Mouse (Mus musculus) CH12.LX (cell line): ENCODE results near the gene Tysnd1. TPM values are rescaled to one million over a fixed set of nuclear protein-coding genes. Genes with fewer than 3 reads are reported as not detected.

Experiments used
- DNase-seq: peaks from one replicate; pipeline ENCODE4 v3.0.0-alpha.2; 2013; ENCODE audit errors: extremely low read depth
- H3K27ac ChIP-seq: 2 replicates; pipeline ENCODE4 v1.5.1; 2012; ENCODE audit warnings: low read depth, mild to moderate bottlenecking, control low read depth, moderate library complexity; ENCODE audit not compliant: insufficient read depth
- H3K27me3 ChIP-seq: replicated peaks from 2 replicates; pipeline ENCODE3; 2012; ENCODE audit warnings: inconsistent platforms
- H3K36me3 ChIP-seq, 2 experiments: replicated peaks in 1 of 2; 2 replicates each; pipeline versions ENCODE3 to v1.6.1; 2012; ENCODE audit warnings: inconsistent platforms in 1 of 2, low read length in 1 of 2, mild to moderate bottlenecking in 1 of 2, mixed read lengths in 1 of 2, moderate library complexity in 1 of 2; ENCODE audit not compliant: control insufficient read depth in 1 of 2, insufficient read depth in 1 of 2
- H3K4me1 ChIP-seq, 2 experiments: 2 replicates each; pipeline ENCODE4 v1.6.1; 2012; ENCODE audit warnings: inconsistent platforms in 1 of 2, moderate library complexity in 1 of 2; ENCODE audit not compliant: insufficient read depth in 2 of 2, control insufficient read depth in 1 of 2
- H3K4me2 ChIP-seq: 2 replicates; pipeline ENCODE4 v1.6.1; 2012; ENCODE audit warnings: low read depth, mild to moderate bottlenecking, control low read depth; ENCODE audit not compliant: poor library complexity, insufficient read depth, severe bottlenecking
- H3K4me3 ChIP-seq, 3 experiments: fragments of 150-350 bp in 1 of 3; sonication (generic) in 1 of 3; replicated peaks in 1 of 3; 2 replicates each; pipeline versions ENCODE3 to v1.5.1; 2011 to 2012; ENCODE audit warnings: low read depth in 2 of 3, low read length in 2 of 3, mild to moderate bottlenecking in 2 of 3, moderate library complexity in 2 of 3, control low read depth in 1 of 3, improper control_type of control experiment in 1 of 3, inconsistent platforms in 1 of 3, mixed read lengths in 1 of 3; ENCODE audit not compliant: poor library complexity in 1 of 3
- H3K79me2 ChIP-seq: replicated peaks from 2 replicates; pipeline ENCODE4 v1.6.1; 2012; ENCODE audit warnings: mild to moderate bottlenecking, moderate library complexity; ENCODE audit not compliant: control insufficient read depth, poor library complexity, insufficient read depth, severe bottlenecking; ENCODE audit errors: extremely low read depth
- H3K9ac ChIP-seq: 2 replicates; pipeline ENCODE4 v1.6.1; 2012; ENCODE audit warnings: low read depth, mild to moderate bottlenecking, control low read depth, moderate library complexity; ENCODE audit not compliant: insufficient read depth
- H3K9me3 ChIP-seq: replicated peaks from 2 replicates; pipeline ENCODE3; 2012; ENCODE audit warnings: low read length, inconsistent platforms, mixed read lengths
- BHLHE40 ChIP-seq: IDR thresholded peaks from 2 replicates; pipeline ENCODE4 v1.6.1; 2011; ENCODE audit warnings: mild to moderate bottlenecking, low read depth, low read length, improper control_type of control experiment
- CHD1 ChIP-seq: IDR thresholded peaks from 2 replicates; pipeline ENCODE4 v1.6.1; 2012; ENCODE audit warnings: low read depth, low read length, improper control_type of control experiment, inconsistent platforms
- CTCF ChIP-seq, 2 experiments: IDR thresholded peaks in 1 of 2; conservative IDR thresholded peaks in 1 of 2; 2 replicates each; pipeline ENCODE4 v1.5.1; 2011 to 2012; ENCODE audit warnings: low read depth in 2 of 2, low read length in 2 of 2, improper control_type of control experiment in 1 of 2, inconsistent platforms in 1 of 2, mild to moderate bottlenecking in 1 of 2, moderate library complexity in 1 of 2
- E2F4 ChIP-seq: IDR thresholded peaks from 2 replicates; pipeline ENCODE4 v1.6.1; 2011; ENCODE audit warnings: low read depth, low read length, improper control_type of control experiment; ENCODE audit not compliant: insufficient replicate concordance
- ELF1 ChIP-seq: IDR thresholded peaks from 2 replicates; pipeline ENCODE4 v1.6.1; 2014; ENCODE audit warnings: low read depth, mild to moderate bottlenecking, inconsistent platforms, low read length, improper control_type of control experiment
- ETS1 ChIP-seq: conservative IDR thresholded peaks from 2 replicates; pipeline ENCODE4 v1.6.1; 2012; ENCODE audit warnings: low read depth, mild to moderate bottlenecking, inconsistent platforms, low read length, improper control_type of control experiment, moderate library complexity
- GABPA ChIP-seq: IDR thresholded peaks from 2 replicates; pipeline ENCODE4 v1.6.1; 2012; ENCODE audit warnings: low read depth, low read length, improper control_type of control experiment, inconsistent platforms; ENCODE audit not compliant: insufficient replicate concordance
- HCFC1 ChIP-seq: IDR thresholded peaks from 2 replicates; pipeline ENCODE4 v1.6.1; 2012; ENCODE audit warnings: low read depth, mild to moderate bottlenecking, inconsistent platforms, low read length, improper control_type of control experiment
- IRF4 ChIP-seq: IDR thresholded peaks from 2 replicates; pipeline ENCODE4 v1.6.1; 2014; ENCODE audit warnings: low read depth, mild to moderate bottlenecking, inconsistent platforms, low read length, improper control_type of control experiment
- KAT2A ChIP-seq: IDR thresholded peaks from 2 replicates; pipeline ENCODE4 v1.6.1; 2012; ENCODE audit warnings: low read length, improper control_type of control experiment, inconsistent platforms; ENCODE audit not compliant: insufficient replicate concordance
- MAFK ChIP-seq: IDR thresholded peaks from 2 replicates; pipeline ENCODE4 v1.6.1; 2011; ENCODE audit warnings: low read length, improper control_type of control experiment; ENCODE audit not compliant: insufficient replicate concordance
- MAX ChIP-seq: IDR thresholded peaks from 2 replicates; pipeline ENCODE4 v1.6.1; 2011; ENCODE audit warnings: low read length, improper control_type of control experiment
- MAZ ChIP-seq: IDR thresholded peaks from 2 replicates; pipeline ENCODE4 v1.6.1; 2012; ENCODE audit warnings: low read depth, mild to moderate bottlenecking, inconsistent platforms, low read length, improper control_type of control experiment, moderate library complexity
- MEF2A ChIP-seq: IDR thresholded peaks from 2 replicates; pipeline ENCODE4 v1.6.1; 2014; ENCODE audit warnings: low read depth, mild to moderate bottlenecking, inconsistent platforms, low read length, improper control_type of control experiment, borderline replicate concordance
- NELFE ChIP-seq: IDR thresholded peaks from 2 replicates; pipeline ENCODE4 v1.6.1; 2011; ENCODE audit warnings: low read depth, low read length, improper control_type of control experiment
- NRF1 ChIP-seq: IDR thresholded peaks from 2 replicates; pipeline ENCODE4 v1.6.1; 2014; ENCODE audit warnings: low read depth, mild to moderate bottlenecking, inconsistent platforms, low read length, improper control_type of control experiment, moderate library complexity
- PAX5 ChIP-seq: IDR thresholded peaks from 2 replicates; pipeline ENCODE4 v1.6.1; 2012; ENCODE audit warnings: low read length, inconsistent platforms, mixed read lengths
- POLR2A ChIP-seq: IDR thresholded peaks from 2 replicates; pipeline ENCODE4 v1.6.1; 2011; ENCODE audit warnings: low read depth, mild to moderate bottlenecking, improper control_type of control experiment, low read length
- RAD21 ChIP-seq: IDR thresholded peaks from 2 replicates; pipeline ENCODE4 v1.6.1; 2011; ENCODE audit warnings: low read depth, mild to moderate bottlenecking, low read length, improper control_type of control experiment, moderate library complexity
- SIN3A ChIP-seq: IDR thresholded peaks from 2 replicates; pipeline ENCODE4 v1.6.1; 2012; ENCODE audit warnings: low read length, improper control_type of control experiment, inconsistent platforms
- SMC3 ChIP-seq: IDR thresholded peaks from 2 replicates; pipeline ENCODE4 v1.6.1; 2011; ENCODE audit warnings: low read depth, low read length, improper control_type of control experiment
- TBP ChIP-seq: conservative IDR thresholded peaks from 2 replicates; pipeline ENCODE4 v1.6.1; 2011; ENCODE audit warnings: low read depth, low read length, improper control_type of control experiment
- TCF12 ChIP-seq: IDR thresholded peaks from 2 replicates; pipeline ENCODE4 v1.6.1; 2014; ENCODE audit warnings: low read depth, mild to moderate bottlenecking, inconsistent platforms, low read length, improper control_type of control experiment
- USF1 ChIP-seq: IDR thresholded peaks from 2 replicates; pipeline ENCODE4 v1.6.1; 2014; ENCODE audit warnings: low read depth, mild to moderate bottlenecking, inconsistent platforms, low read length, improper control_type of control experiment
- USF2 ChIP-seq: conservative IDR thresholded peaks from 2 replicates; pipeline ENCODE4 v1.6.1; 2011; ENCODE audit warnings: low read depth, low read length, improper control_type of control experiment
- ZC3H11A ChIP-seq: IDR thresholded peaks from 2 replicates; pipeline ENCODE4 v1.6.1; 2012; ENCODE audit warnings: low read depth, mild to moderate bottlenecking, inconsistent platforms, low read length, improper control_type of control experiment
- ZKSCAN1 ChIP-seq: IDR thresholded peaks from 2 replicates; pipeline ENCODE4 v1.6.1; 2012; ENCODE audit warnings: low read depth, inconsistent platforms, low read length, improper control_type of control experiment, borderline replicate concordance
- ZNF384 ChIP-seq: IDR thresholded peaks from 2 replicates; pipeline ENCODE4 v1.6.1; 2012; ENCODE audit warnings: low read depth, low read length, improper control_type of control experiment, inconsistent platforms
- dilution Hi-C: fragments of 300-500 bp; cut with MboI; formaldehyde crosslinking; loops from 2 replicates; pipeline ENCODE4 v1.14.3; 2020; ENCODE audit warnings: low sequenced_read_pairs; ENCODE audit not compliant: extremely low pct_unique_long_range_greater_than_20kb, extremely low pct_ligation_motif_present
- in situ Hi-C: fragments of 300-500 bp; cut with MboI; formaldehyde crosslinking; loops from 3 replicates; pipeline ENCODE4 v1.14.3; 2019; ENCODE audit warnings: low sequenced_read_pairs, low pct_ligation_motif_present, low pct_unique_long_range_greater_than_20kb, mixed read lengths
- polyA plus RNA-seq: library from polyadenylated mRNA; unstranded; fragments of >175 nt; gene quantifications from 2 replicates; pipeline ENCODE4 v1.2.1, GENCODE M21; 2012; ENCODE audit warnings: low read depth; ENCODE audit not compliant: insufficient read length
- total RNA-seq, 2 experiments: library from RNA; depleted of rRNA; stranded (reverse); fragments of 300-350 nt in 1 of 2; fragments of >200 nt in 1 of 2; gene quantifications; 2 replicates each; pipeline ENCODE4 v1.2.3; 2012 to 2014

Gene Tysnd1
- total and polyA plus RNA-seq, 3 experiments: 23.2 to 45.1 (median 38.9) TPM

DNA sequence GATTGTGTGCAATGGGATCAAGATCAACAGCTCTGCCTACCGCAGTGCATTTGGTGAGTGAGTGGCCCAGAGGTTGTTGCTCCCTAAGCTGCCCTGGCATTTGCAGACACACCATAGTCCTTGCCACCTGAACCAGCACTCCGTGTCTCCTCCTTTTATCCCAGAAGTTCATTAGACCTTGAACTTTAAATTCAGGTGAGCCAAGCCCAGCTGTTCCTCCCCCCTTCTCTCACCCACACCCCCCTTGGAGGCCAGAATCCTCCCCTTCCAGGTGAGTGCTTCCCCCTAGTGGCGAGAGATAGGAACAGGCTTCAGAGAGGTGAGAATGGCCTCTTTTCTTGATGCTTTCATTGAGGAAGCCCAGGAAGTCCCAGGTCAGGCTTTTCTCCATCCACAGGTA lies 39.1 kb downstream of the Tysnd1 start:
- dilution Hi-C loops: no loop called here
- H3K9ac ChIP-seq: no peak overlapping the region

DNA sequence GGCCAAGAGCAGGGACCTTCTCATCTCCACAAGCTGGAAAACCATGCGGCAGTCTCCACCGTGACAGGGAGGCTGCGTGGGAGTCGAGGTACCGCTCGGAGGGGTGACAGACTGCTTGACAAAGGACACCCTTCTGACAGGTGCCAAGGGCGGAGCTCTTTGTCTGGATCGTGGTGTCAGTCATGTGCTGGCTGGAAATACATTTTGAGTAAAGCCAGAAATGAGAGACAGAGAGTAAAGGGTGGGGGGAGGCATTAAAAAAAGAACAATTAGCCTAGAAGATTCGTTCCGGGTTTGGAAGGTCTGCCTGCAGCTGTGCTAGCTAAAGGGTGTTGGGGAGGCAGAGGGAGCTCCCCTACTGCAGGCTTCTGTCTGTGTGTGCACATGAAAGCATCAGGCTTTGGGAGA lies 41.4 kb downstream of the Tysnd1 start:
- in situ Hi-C loops (no loop called here), dilution Hi-C loops (no loop called here)
- TF ChIP-seq TCF12: no peak
- no peak for TF ChIP-seq ELF1

More for the DNA sequence above, 39.1 kb downstream of the Tysnd1 start:
- Histone ChIP-seq H3K79me2 (no peaks in the 10 kb centered on the region), H3K4me3 (no peak overlapping the region)
- TF ChIP-seq IRF4 (no peak), HCFC1 (no peak), POLR2A (no peak), ETS1 (no peak), CTCF (conservative IDR thresholded peaks at IDR 0.05 in 1 of 2, IDR thresholded peaks at IDR 0.05 in 1 of 2; ENCODE audit: low read depth in 2 of 2, low read length in 2 of 2) (peak; percentile 83 to 85), TBP (no peak), KAT2A (no peak), CHD1 (no peak), ZKSCAN1 (no peak), USF1 (no peak), ZNF384 (no peak), NRF1 (no peak), GABPA (no peak), MAX (no peak), MAFK (no peak), SIN3A (no peak), MEF2A (no peak), RAD21 (peak; percentile 64), USF2 (no peak), PAX5 (no peak), MAZ (0 out of 2 replicates have a peak, but pooled peaks have one; percentile 50), SMC3 (peak; percentile 69), NELFE (no peak), ZC3H11A (no peak), BHLHE40 (no peak), ELF1 (0 out of 2 replicates have a peak, but pooled peaks have one; percentile 28), E2F4 (no peak)
- TF ChIP-seq, all 38 proteins: peak for 5
- H3K36me3 ChIP-seq: peaks cover 9 to 59% of the 10 kb centered on the region in 2 experiments
- H3K4me2 ChIP-seq: no peak overlapping the region
- in situ Hi-C loops: no loop called here
- H3K27me3 ChIP-seq: no peaks in the 10 kb centered on the region
- no peak overlapping the region for H3K27ac ChIP-seq
- H3K9me3 ChIP-seq: peaks cover 5% of the 10 kb centered on the region
- DNase-seq: peak; percentile 53
- peaks cover 0 to under 1% of the 10 kb centered on the region in 2 experiments; a peak in 1 of 4 replicates for H3K4me1 ChIP-seq

More for the DNA sequence above, 41.4 kb downstream of the Tysnd1 start:
- Histone ChIP-seq H3K27ac (no peak overlapping the region), H3K9me3 (no peaks in the 10 kb centered on the region), H3K4me1 (no peaks in the 10 kb centered on the region), H3K79me2 (no peaks in the 10 kb centered on the region), H3K4me2 (no peak overlapping the region), H3K27me3 (no peaks in the 10 kb centered on the region), H3K4me3 (no peak overlapping the region), H3K9ac (no peak overlapping the region), H3K36me3 (peaks cover 3 to 47% of the 10 kb centered on the region in 2 experiments)
- no peak for DNase-seq
